Mouse (Mus musculus) limb, embryonic 13.5 days (tissue): Measurements from ENCODE around the gene Lin7a. TPM values are rescaled to one million over a fixed set of nuclear protein-coding genes. Genes with fewer than 3 reads are reported as not detected.

Experiments
- ATAC-seq: fragments of 200-750 bp; cut with Nextera tagmentation; 2 replicates; pipeline ENCODE4 v1.8.0; 2017; ENCODE audit warnings: low read depth, moderate number of reproducible peaks, moderate TSS enrichment; ENCODE audit not compliant: low FRiP score
- H3K27ac ChIP-seq: fragments of 300-500 bp; sonication (generic); 2 replicates; pipeline ENCODE4 v1.5.1; 2015; ENCODE audit warnings: inconsistent platforms, mild to moderate bottlenecking, moderate library complexity
- H3K27me3 ChIP-seq: fragments of 300-500 bp; sonication (generic); 2 replicates; pipeline ENCODE4 v1.6.1; 2015; ENCODE audit warnings: mild to moderate bottlenecking, inconsistent platforms
- H3K36me3 ChIP-seq: fragments of 300-500 bp; sonication (generic); 2 replicates; pipeline ENCODE4 v1.6.1; 2015; ENCODE audit warnings: inconsistent platforms, mild to moderate bottlenecking, moderate library complexity
- H3K4me1 ChIP-seq: fragments of 300-500 bp; sonication (generic); 2 replicates; pipeline ENCODE4 v1.6.1; 2015; ENCODE audit warnings: inconsistent platforms
- H3K4me2 ChIP-seq: fragments of 300-500 bp; sonication (generic); replicated peaks from 2 replicates; pipeline ENCODE4 v1.6.1; 2015; ENCODE audit warnings: inconsistent platforms, mild to moderate bottlenecking, moderate library complexity
- H3K4me3 ChIP-seq: fragments of 300-500 bp; sonication (generic); 2 replicates; pipeline ENCODE4 v1.5.1; 2015; ENCODE audit warnings: moderate library complexity, mild to moderate bottlenecking, inconsistent platforms
- H3K9ac ChIP-seq: fragments of 300-500 bp; sonication (generic); 2 replicates; pipeline ENCODE4 v1.6.1; 2015; ENCODE audit warnings: mild to moderate bottlenecking, inconsistent platforms
- H3K9me3 ChIP-seq: fragments of 300-500 bp; sonication (generic); 2 replicates; pipeline ENCODE4 v1.6.1; 2016; ENCODE audit warnings: inconsistent platforms
- WGBS: fragments of 180-500 bp; shearing (Covaris S2); methylation state at CpG from one replicate; pipeline ENCODE4 v1.1.7; 2015; 5-methylcytosine and 5-hydroxymethylcytosine counted together
- polyA plus RNA-seq: library from polyadenylated mRNA; unstranded; fragments of >200 nt; fragmentation: Nextera tagmentation; extraction: Ambion mirVana; gene quantifications from 2 replicates; pipeline ENCODE4 v1.2.1, GENCODE M21; 2015

Gene Lin7a
- polyA plus RNA-seq, 1 experiment from 2014 or later = 6.7 TPM

DNA sequence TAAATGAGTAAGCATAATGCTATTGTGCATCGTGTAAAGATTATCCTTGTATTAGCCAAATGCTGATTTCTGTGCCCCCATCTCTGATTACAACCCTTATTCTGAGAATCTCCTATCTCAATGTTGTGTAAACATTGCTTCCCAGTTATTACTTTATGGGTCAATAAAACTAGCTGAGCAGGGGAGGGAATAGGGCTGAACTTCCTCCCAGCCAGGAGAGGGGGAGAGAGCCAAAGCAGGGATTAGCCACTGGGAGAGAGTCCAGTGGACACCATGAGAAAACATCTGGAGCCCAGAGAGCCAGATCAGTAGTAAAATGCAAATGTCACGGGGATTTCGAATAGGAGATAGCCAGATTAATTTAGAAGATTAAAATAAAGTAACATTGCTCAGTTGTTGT is 82.0 kb downstream of the Lin7a start:
- ATAC-seq = no peak
- Histone ChIP-seq H3K9ac (no peak overlapping the region), H3K4me3 (no peak overlapping the region), H3K4me1 (no peaks in the 10 kb centered on the region), H3K27ac (no peak overlapping the region), H3K27me3 (no peaks in the 10 kb centered on the region), H3K36me3 (no peaks in the 10 kb centered on the region), H3K4me2 (no peak overlapping the region), H3K9me3 (no peaks in the 10 kb centered on the region)
- 76% methylated on average over 3 of the region's 3 CpGs for WGBS

DNA sequence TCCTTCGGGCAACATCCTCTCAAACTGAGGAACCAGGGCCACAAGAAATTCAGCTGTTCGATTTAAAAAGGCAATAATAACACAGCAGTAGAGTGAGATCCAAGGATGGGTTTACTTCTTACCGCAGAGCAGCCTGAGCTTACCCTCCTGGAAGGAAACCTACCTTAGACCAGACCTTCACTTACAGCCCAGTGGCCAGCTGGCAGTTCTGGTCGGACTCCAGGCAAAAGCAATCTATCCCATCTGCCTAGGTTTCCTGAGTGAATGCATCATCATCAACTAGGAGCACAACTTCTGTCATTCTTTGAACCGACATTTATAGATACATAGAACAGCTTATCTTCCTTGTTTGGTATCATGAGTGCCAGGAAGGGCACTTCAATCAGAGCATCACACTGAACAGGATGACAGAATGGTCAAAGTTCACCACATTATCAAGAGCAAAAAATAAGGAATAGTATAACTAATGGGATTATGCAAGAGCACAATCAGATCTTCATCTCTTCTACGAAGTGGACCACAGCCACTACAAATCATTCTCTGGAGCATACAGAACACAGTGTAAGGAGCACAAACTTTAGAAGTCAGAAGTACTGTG is 87.1 kb downstream of the Lin7a start:
- H3K9me3 ChIP-seq = no peaks in the 10 kb centered on the region
- ATAC-seq = no peak
- no peaks in the 10 kb centered on the region for H3K27me3 ChIP-seq
- whole genome bisulfite sequencing = 90% methylated on average over 6 of the region's 6 CpGs
- no peak overlapping the region for H3K4me2 ChIP-seq
- H3K9ac ChIP-seq = no peak overlapping the region
- no peak overlapping the region for H3K27ac ChIP-seq
- H3K4me3 ChIP-seq = no peak overlapping the region
- H3K4me1 ChIP-seq = 0 out of 2 replicates have a peak, but pooled peaks cover 2% of the 10 kb centered on the region
- no peaks in the 10 kb centered on the region for H3K36me3 ChIP-seq

DNA sequence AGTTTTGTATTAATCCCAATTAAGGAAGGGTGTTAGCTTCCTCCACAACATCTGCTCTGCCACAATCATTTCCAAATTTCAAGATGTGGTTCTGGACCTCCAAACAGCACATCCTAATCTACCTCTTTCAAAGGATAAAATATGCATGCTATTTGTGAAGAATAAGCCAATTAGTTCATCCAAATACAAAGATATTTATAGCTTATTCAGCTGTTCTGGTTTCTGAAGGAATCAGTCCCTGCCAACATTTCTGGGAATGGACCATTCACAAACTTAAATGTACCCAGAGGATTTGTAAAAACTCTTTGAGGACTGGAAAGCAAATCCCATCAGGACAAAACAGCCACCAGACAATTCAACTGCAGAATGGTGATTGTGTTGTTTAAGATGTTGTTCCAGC is 87.8 kb downstream of the Lin7a start:
- Histone ChIP-seq H3K4me3 (no peak overlapping the region), H3K9ac (no peak overlapping the region), H3K9me3 (no peaks in the 10 kb centered on the region), H3K36me3 (no peaks in the 10 kb centered on the region), H3K4me1 (0 out of 2 replicates have a peak, but pooled peaks cover 2% of the 10 kb centered on the region), H3K27me3 (no peaks in the 10 kb centered on the region), H3K4me2 (no peak overlapping the region), H3K27ac (no peak overlapping the region)
- ATAC-seq = no peak

DNA sequence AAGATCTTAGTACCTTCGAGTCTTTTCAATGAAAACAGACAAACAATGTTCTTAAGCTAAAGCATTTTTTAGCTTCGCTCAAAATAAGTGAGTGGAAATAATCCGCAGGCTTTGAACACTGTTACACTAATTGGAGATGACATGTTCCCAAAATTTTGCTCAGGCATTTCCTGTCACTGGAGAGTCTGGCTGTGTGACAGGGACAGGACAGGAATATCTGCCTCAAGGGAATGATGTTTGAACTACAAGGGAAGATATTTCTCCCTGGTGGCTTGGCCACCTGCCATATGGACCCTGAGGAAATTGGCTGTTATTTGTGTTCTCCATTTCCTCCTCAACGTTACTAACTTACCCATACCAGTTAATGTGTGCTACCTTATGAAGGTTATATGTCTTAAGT is 90.1 kb downstream of the Lin7a start:
- H3K36me3 ChIP-seq = no peaks in the 10 kb centered on the region
- WGBS = 52% methylated on average over 4 of the region's 4 CpGs
- no peak for ATAC-seq
- H3K4me2 ChIP-seq = no peak overlapping the region
- H3K27ac ChIP-seq = no peak overlapping the region
- H3K9me3 ChIP-seq = no peaks in the 10 kb centered on the region
- H3K4me3 ChIP-seq = no peak overlapping the region
- H3K4me1 ChIP-seq = 0 out of 2 replicates have a peak, but pooled peaks cover 2% of the 10 kb centered on the region
- H3K27me3 ChIP-seq = no peaks in the 10 kb centered on the region
- H3K9ac ChIP-seq = no peak overlapping the region

DNA sequence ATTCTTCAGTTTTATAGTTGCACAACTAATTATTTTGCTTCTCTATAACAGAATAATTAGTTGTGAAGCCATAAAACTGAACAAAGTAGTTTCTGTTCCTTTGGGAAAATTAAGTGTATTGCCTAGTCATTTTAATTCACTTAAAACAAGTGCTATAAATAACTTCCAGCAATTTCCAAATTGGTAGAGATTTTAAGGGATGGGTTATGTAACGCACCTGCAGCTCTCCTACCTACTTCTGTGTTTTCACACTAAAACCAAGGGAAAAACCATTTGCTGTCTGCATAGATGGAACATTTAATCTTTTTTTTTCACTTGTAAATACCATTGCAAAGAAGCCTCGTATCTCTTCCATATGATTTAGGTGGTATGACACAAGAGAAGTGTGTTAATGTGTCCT is 90.5 kb downstream of the Lin7a start:
- Histone ChIP-seq H3K9me3 (no peaks in the 10 kb centered on the region), H3K27me3 (no peaks in the 10 kb centered on the region), H3K36me3 (no peaks in the 10 kb centered on the region), H3K9ac (no peak overlapping the region), H3K4me1 (0 out of 2 replicates have a peak, but pooled peaks cover 2% of the 10 kb centered on the region), H3K4me2 (no peak overlapping the region), H3K27ac (no peak overlapping the region), H3K4me3 (no peak overlapping the region)
- 41% methylated on average over 2 of the region's 2 CpGs for WGBS
- no peak for ATAC-seq

DNA sequence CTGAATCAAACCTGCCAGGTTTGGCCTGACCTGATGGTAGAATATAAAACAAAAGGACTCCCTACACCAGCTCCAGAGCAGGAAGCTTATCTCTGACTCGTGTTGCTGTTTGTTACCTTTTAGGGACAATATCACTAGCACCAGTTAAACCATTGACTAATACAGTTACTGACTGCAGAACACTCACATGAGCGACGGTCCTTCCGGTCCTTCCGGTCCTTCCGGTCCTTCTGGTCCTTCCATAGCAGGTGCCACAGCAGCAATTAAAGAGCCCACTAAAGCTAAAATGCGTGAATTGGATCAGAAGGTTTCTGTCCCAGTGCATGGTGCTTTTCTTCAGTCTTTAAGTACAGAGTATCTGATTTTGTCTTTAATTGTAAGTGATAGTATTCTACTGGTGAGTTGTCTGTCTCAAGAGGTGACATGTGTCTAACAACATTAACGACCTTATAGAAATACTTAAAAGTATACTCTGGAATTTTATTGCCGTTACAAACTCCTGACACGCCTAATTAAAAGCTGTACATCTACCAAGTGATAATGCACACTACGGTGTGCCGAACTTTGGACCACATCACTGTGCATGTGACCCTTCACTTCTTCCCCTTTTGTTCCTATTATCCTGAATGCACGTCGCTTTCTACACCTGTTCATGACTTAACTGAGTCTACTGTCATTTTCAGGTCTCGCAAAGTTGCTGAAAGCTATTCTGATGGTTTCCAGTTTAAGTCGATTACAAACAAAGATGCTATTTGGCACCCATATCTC is 91.7 kb downstream of the Lin7a start:
- Histone ChIP-seq H3K4me3 (no peak overlapping the region), H3K9ac (no peak overlapping the region), H3K4me1 (0 out of 2 replicates have a peak, but pooled peaks cover 2% of the 10 kb centered on the region), H3K27me3 (no peaks in the 10 kb centered on the region), H3K4me2 (no peak overlapping the region), H3K27ac (no peak overlapping the region), H3K9me3 (no peaks in the 10 kb centered on the region), H3K36me3 (no peaks in the 10 kb centered on the region)
- no peak for ATAC-seq
- 87% methylated on average over 16 of the region's 16 CpGs for WGBS

DNA sequence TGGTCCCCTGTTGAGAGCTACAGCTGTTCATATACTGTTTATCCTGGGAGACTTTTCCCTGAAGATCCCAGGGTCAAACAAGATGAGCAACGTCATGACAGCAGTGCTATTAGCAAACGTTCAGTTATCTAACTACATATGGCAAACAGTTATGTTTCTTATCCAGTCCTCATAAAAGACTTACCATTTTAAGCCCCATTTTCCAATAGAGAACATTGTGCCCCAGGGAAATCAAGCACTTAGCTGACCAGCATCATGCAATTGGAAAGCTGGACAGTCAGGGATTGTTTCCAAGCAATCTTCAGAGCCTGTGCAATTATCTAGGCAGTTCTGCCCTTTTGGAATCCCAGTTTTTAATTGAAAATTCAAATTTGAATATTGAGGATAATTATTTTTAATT is 105.7 kb downstream of the Lin7a start:
- 67% methylated on average over 2 of the region's 2 CpGs for WGBS
- Histone ChIP-seq H3K36me3 (no peaks in the 10 kb centered on the region), H3K9me3 (no peaks in the 10 kb centered on the region), H3K27ac (no peak overlapping the region), H3K4me3 (no peak overlapping the region), H3K4me2 (no peak overlapping the region), H3K9ac (no peak overlapping the region), H3K4me1 (no peaks in the 10 kb centered on the region), H3K27me3 (no peaks in the 10 kb centered on the region)
- no peak for ATAC-seq

DNA sequence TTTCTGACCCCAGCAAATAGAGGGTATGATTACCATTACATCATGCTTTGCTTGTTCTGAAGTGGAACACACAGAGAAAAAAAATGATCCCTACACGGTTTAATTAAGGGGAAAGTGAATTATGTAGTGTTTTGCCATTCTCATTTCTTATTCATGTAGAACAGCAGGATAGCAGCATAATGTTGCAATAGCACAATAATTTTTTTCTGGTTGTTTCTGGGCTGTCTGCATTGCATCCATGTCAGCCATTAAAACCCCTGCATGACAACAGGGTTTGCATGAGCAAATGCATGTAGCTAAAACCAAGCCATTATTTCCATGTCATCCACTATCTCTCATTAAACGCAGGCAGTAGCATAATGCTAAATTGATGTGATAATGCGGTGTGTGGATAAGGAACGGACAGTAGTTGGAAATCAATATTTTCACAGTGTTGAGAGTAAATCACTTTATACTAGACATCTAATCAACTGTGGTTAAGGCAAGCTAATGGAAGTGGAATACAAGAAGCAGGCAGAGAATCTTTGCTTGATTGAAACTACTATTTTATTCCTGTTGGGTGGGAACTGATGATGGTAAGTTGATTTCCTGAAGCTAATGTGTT is 109.8 kb downstream of the Lin7a start:
- Histone ChIP-seq H3K4me2 (no peak overlapping the region), H3K9me3 (no peaks in the 10 kb centered on the region), H3K4me3 (no peak overlapping the region), H3K27me3 (no peaks in the 10 kb centered on the region), H3K9ac (no peak overlapping the region), H3K4me1 (no peaks in the 10 kb centered on the region), H3K36me3 (no peaks in the 10 kb centered on the region), H3K27ac (no peak overlapping the region)
- no peak for ATAC-seq
- WGBS = 86% methylated on average over 4 of the region's 4 CpGs

DNA sequence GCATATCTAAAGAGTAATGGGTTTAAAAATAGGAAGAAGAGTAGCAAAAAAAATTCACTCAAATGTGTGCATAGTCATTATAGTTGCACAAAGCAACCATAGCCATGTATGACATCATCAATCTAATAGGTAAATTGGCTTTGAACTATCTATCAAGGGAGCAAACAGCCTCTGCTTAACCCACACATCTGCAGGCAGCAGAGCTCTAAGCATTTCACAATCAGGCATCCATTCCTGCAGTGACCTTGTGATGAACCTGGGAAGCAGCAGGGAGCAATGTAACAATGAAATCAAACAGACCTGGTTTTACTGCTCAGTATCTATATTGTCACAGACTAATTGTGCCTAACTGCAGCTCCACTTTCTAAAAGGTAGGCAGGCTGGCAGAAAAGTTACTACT is 112.3 kb downstream of the Lin7a start:
- ATAC-seq = no peak
- H3K27ac ChIP-seq = no peak overlapping the region
- no peak overlapping the region for H3K4me2 ChIP-seq

DNA sequence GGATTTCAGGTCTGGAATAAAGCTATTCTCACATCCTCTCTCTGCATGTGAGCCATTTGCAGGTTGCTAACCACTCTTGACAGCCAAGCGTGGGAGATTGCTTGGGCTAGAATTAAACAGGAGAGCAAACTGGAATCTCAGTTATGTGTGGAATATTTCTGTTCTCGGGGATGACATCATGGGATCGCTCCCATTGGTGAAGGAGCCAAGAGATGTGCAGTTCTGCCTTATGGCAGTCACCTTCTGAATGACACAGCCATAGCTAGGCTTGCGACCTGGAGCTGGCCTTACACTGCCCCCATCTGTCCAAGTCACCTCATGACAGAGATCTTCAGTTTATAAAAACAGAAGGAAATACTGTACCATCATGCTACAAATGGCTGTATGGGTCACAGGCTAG is 118.0 kb downstream of the Lin7a start:
- 55% methylated on average over 4 of the region's 4 CpGs for WGBS
- Histone ChIP-seq H3K4me3 (no peak overlapping the region), H3K36me3 (no peaks in the 10 kb centered on the region), H3K9ac (no peak overlapping the region), H3K9me3 (no peaks in the 10 kb centered on the region), H3K27me3 (no peaks in the 10 kb centered on the region), H3K4me2 (no peak overlapping the region), H3K4me1 (no peaks in the 10 kb centered on the region), H3K27ac (no peak overlapping the region)
- peak; percentile 61; the same call in 1 of the 2 replicates for ATAC-seq

More for the DNA sequence above, 112.3 kb downstream of the Lin7a start:
- no peaks in the 10 kb centered on the region for H3K9me3 ChIP-seq
- no peaks in the 10 kb centered on the region for H3K4me1 ChIP-seq
- no peaks in the 10 kb centered on the region for H3K27me3 ChIP-seq
- H3K36me3 ChIP-seq = no peaks in the 10 kb centered on the region
- H3K9ac ChIP-seq = no peak overlapping the region
- no peak overlapping the region for H3K4me3 ChIP-seq

DNA sequence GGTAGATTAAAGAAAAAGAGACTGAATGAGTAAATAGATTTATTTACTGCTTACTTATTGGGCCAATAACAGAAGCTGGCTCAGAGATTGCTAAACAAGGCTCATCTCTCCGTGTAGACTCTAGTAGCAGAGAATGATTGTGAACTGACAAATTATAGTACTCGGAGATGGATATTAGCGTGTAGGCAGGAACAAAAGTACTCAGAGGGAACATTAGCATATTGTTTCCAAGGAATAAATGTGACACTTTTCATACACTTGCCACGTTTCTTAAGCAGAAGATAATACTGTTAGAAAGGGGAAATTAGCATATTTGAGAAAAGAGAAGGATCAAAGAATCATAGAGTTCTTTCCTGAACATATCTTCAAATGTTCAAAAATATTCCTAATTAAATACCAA is 133.9 kb downstream of the Lin7a start:
- Histone ChIP-seq H3K4me3 (no peak overlapping the region), H3K9me3 (no peaks in the 10 kb centered on the region), H3K27me3 (no peaks in the 10 kb centered on the region), H3K4me2 (no peak overlapping the region), H3K4me1 (no peaks in the 10 kb centered on the region), H3K36me3 (no peaks in the 10 kb centered on the region), H3K9ac (no peak overlapping the region), H3K27ac (no peak overlapping the region)
- ATAC-seq = no peak
- 91% methylated on average over 4 of the region's 4 CpGs for WGBS

DNA sequence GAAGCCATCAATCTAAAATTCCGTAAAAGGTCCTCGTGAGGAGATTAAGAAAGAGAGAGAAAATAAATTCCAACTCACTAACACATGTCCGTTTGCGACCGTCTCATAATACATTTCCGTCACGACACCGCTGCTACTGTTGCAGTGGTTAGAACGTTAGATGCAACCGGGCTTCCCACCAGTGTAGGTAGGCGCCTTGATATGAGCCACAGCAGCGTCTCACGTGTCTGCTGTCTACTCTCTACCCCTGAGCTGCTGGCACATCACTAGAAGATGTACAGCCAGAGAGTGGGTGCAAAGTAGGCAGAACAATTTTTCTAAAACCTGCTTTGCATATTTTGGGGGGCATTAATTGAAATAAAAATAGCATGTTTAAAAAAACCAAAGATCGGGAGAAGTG is 146.8 kb downstream of the Lin7a start:
- H3K4me3 ChIP-seq = no peak overlapping the region
- H3K9me3 ChIP-seq = no peaks in the 10 kb centered on the region
- no peaks in the 10 kb centered on the region for H3K36me3 ChIP-seq
- WGBS = 82% methylated on average over 14 of the region's 14 CpGs
- H3K27me3 ChIP-seq = no peaks in the 10 kb centered on the region
- no peak overlapping the region for H3K27ac ChIP-seq
- ATAC-seq = no peak
- no peak overlapping the region for H3K4me2 ChIP-seq
- H3K4me1 ChIP-seq = no peaks in the 10 kb centered on the region
- no peak overlapping the region for H3K9ac ChIP-seq
